Mouse (Mus musculus) gastrocnemius, adult 8-10 months (tissue): ENCODE data around the gene Nacc1. TPM values are rescaled to one million over a fixed set of nuclear protein-coding genes. Genes with fewer than 3 reads are reported as not detected.

Experiments
- DNase-seq, 2 experiments: peaks; one replicate each; pipeline ENCODE4 v3.0.0; 2022; ENCODE audit warnings: low spot score in 2 of 2
- total RNA-seq, 4 experiments: library from RNA; stranded (reverse); gene quantifications; 2 replicates each; pipeline ENCODE4 v1.2.4; 2022

Gene Nacc1
- total RNA-seq, 4 experiments from 2014 or later = 17.6 to 26.4 (median 20.7) TPM

- peak; percentile 61 to 69 for DNase-seq
Observed at GRCm38 (mm10) chr8:84664566-84665384, 22.9 kb downstream of the Nacc1 start.

GRCm38 (mm10) chr8:84663483-84664327, 24.0 kb downstream of the Nacc1 start:
- peak; percentile 98 to 99 for DNase-seq

- peak; percentile 91 to 93 for DNase-seq
Observed at GRCm38 (mm10) chr8:84662581-84663065, 25.0 kb downstream of the Nacc1 start, which contains the start of gene Ier2. Ier2 (minus strand) TSS chr8:84662852.

- DNase-seq = peak; percentile 20 to 35
Observed at GRCm38 (mm10) chr8:84661961-84662571, 25.6 kb downstream of the Nacc1 start.

- peak; percentile 88 to 89 for DNase-seq
Observed at GRCm38 (mm10) chr8:84661458-84661871, 26.2 kb downstream of the Nacc1 start.

- DNase-seq = no peak
Observed at GRCm38 (mm10) chr8:84660819-84661457, 26.7 kb downstream of the Nacc1 start.

GRCm38 (mm10) chr8:84659936-84660818, 27.5 kb downstream of the Nacc1 start:
- DNase-seq = no peak

GRCm38 (mm10) chr8:84658951-84659350, 28.7 kb downstream of the Nacc1 start:
- no peak for DNase-seq

- no peak for DNase-seq
Observed at GRCm38 (mm10) chr8:84657680-84658079, 30.0 kb downstream of the Nacc1 start.

GRCm38 (mm10) chr8:84657203-84657602, 30.5 kb downstream of the Nacc1 start:
- no peak for DNase-seq

- DNase-seq = peak; percentile 28 to 57
Observed at GRCm38 (mm10) chr8:84656641-84657126, 31.0 kb downstream of the Nacc1 start.

GRCm38 (mm10) chr8:84656191-84656525, 31.5 kb downstream of the Nacc1 start:
- no peak for DNase-seq

GRCm38 (mm10) chr8:84655336-84656190, 32.1 kb downstream of the Nacc1 start:
- no peak for DNase-seq

GRCm38 (mm10) chr8:84654597-84654996, 33.1 kb downstream of the Nacc1 start:
- DNase-seq = no peak

- no peak for DNase-seq
Observed at GRCm38 (mm10) chr8:84653092-84653631, 34.5 kb downstream of the Nacc1 start.

GRCm38 (mm10) chr8:84650213-84650612, 37.4 kb downstream of the Nacc1 start:
- DNase-seq = no peak

GRCm38 (mm10) chr8:84647461-84647901, 40.2 kb downstream of the Nacc1 start:
- no peak for DNase-seq

GRCm38 (mm10) chr8:84646800-84647199, 40.9 kb downstream of the Nacc1 start:
- DNase-seq = no peak

- no peak for DNase-seq
Observed at GRCm38 (mm10) chr8:84643019-84643418, 44.6 kb downstream of the Nacc1 start.
